Comparison of ENCODE assay signal across 8 mouse cellular contexts in genomic region chr7:55968258-55968901, GRCm38 (mm10). TPM values are rescaled to one million over a fixed set of nuclear protein-coding genes. Genes with fewer than 3 reads are reported as not detected.
A peak's percentile ranks its signal among the peaks of the same experiment; 100 is the strongest.
DNase-seq lines count a peak whose midpoint lies in the region; ATAC-seq and TF ChIP-seq lines count a peak whose summit lies in the region.

No protein-coding gene starts in this region.

- ATAC-seq in heart, postnatal 0 days (ENCODE audit: insufficient read depth, low read depth): no peak; the same call in 1 of the 2 replicates
- ATAC-seq in liver, embryonic 12.5 days: peak; percentile 87

- H3K27ac ChIP-seq in heart, postnatal 0 days (ENCODE audit: low read depth): no peak overlapping the region
- H3K27ac ChIP-seq in liver, embryonic 12.5 days: peak overlapping the region; percentile 46; the same call in 1 of the 2 replicates

- H3K27me3 ChIP-seq in heart, postnatal 0 days (ENCODE audit: control insufficient read depth, insufficient read depth, low read length): no peaks in the 10 kb centered on the region
- no peaks in the 10 kb centered on the region for H3K27me3 ChIP-seq in liver, embryonic 12.5 days (replicated peaks)

- no peak overlapping the region for H3K9ac ChIP-seq in heart, postnatal 0 days (replicated peaks; ENCODE audit: low read depth, low read length)
- peak overlapping the region; percentile 58 for H3K9ac ChIP-seq in liver, embryonic 12.5 days

- peak; percentile 31 for DNase-seq in right cerebral cortex, adult 18-20 months
- no peak for DNase-seq in right cerebral cortex, postnatal 10 days (ENCODE audit: low spot score in 2 of 2)
- DNase-seq in c-Kit-negative CD71-positive TER-119-positive erythroid progenitor cells, embryonic 14.5 days (ENCODE audit: low read depth, low spot score): peak; percentile 35
- no peak for DNase-seq in heart, postnatal 0 days (ENCODE audit: low spot score)
- peak; percentile 81 for DNase-seq in naive thymus-derived CD4-positive, alpha-beta T cell, adult 2 months (ENCODE audit: low read depth)
- peak; percentile 47 for DNase-seq in thymus, postnatal 4 days
- no peak for DNase-seq in adrenal gland, postnatal 4 days (ENCODE audit: low spot score in 2 of 2)

- no peak for TF ChIP-seq EP300 in heart, postnatal 0 days (IDR thresholded peaks at IDR 0.05; ENCODE audit: low read depth)

- H3K36me3 ChIP-seq in heart, postnatal 0 days (replicated peaks; ENCODE audit: control insufficient read depth, insufficient read depth, low read length): no peaks in the 10 kb centered on the region
- no peaks in the 10 kb centered on the region for H3K36me3 ChIP-seq in liver, embryonic 12.5 days

- H3K4me2 ChIP-seq in heart, postnatal 0 days (ENCODE audit: low read depth, low read length): peak overlapping the region; percentile 50
- H3K4me2 ChIP-seq in liver, embryonic 12.5 days: peak overlapping the region; percentile 65

- WGBS in heart, postnatal 0 days: 28% methylated on average over 16 of the region's 16 CpGs
- 11% methylated on average over 16 of the region's 16 CpGs for WGBS in liver, embryonic 12.5 days (ENCODE audit: insufficient replicate concordance)

- 0 out of 2 replicates have a peak, but pooled peaks cover 4% of the 10 kb centered on the region for H3K4me1 ChIP-seq in heart, postnatal 0 days (ENCODE audit: control insufficient read depth, insufficient read depth)
- H3K4me1 ChIP-seq in liver, embryonic 12.5 days: peaks cover 42% of the 10 kb centered on the region

- TF ChIP-seq CTCF in heart, postnatal 0 days (IDR thresholded peaks at IDR 0.05; ENCODE audit: low read depth): no peak

- H3K4me3 ChIP-seq in heart, postnatal 0 days (ENCODE audit: low read depth, low read length): peak overlapping the region; percentile 44
- peak overlapping the region; percentile 53 for H3K4me3 ChIP-seq in liver, embryonic 12.5 days

- H3K9me3 ChIP-seq in heart, postnatal 0 days (replicated peaks; ENCODE audit: control insufficient read depth, low read length): no peaks in the 10 kb centered on the region
- no peaks in the 10 kb centered on the region for H3K9me3 ChIP-seq in liver, embryonic 12.5 days (replicated peaks)

RNA-seq across cellular contexts. Expression of gene Nipa2, which starts 6.1 kb away (rescaled TPM):
- 28.9 and 40.0 TPM in 2 replicates for total RNA-seq in heart, postnatal 0 days (2014; rRNA removed; ENCODE audit: low replicate concordance)
- polyA plus RNA-seq in heart, postnatal 0 days (2015; fragmentation: Nextera tagmentation; extraction: Ambion mirVana): 30.4 and 32.2 TPM in 2 replicates
- 34.9 and 37.5 TPM in 2 replicates for polyA plus RNA-seq in liver, embryonic 12.5 days (2016; fragmentation: Nextera tagmentation; extraction: Ambion mirVana)
- 10 to 100 TPM; 52.9 to 54.2 TPM for total RNA-seq in adrenal gland, postnatal 4 days (2021)

RNA-seq across cellular contexts. Expression of gene Nipa1, which starts 51.4 kb away (rescaled TPM):
- total RNA-seq in heart, postnatal 0 days (2014; rRNA removed; ENCODE audit: low replicate concordance): 1.5 and 2.5 TPM in 2 replicates
- polyA plus RNA-seq in heart, postnatal 0 days (2015; fragmentation: Nextera tagmentation; extraction: Ambion mirVana): 3.0 and 3.1 TPM in 2 replicates
- 17.7 and 20.6 TPM in 2 replicates for polyA plus RNA-seq in liver, embryonic 12.5 days (2016; fragmentation: Nextera tagmentation; extraction: Ambion mirVana)
- 1 to 10 TPM; 9.3 to 9.5 TPM for total RNA-seq in adrenal gland, postnatal 4 days (2021)

Comparison
In these comparisons a context has a peak if more than half of its experiments do, and no peak if none do; other contexts are left out.
1. DNase-seq: peak in right cerebral cortex, adult 18-20 months (single experiment), c-Kit-negative CD71-positive TER-119-positive erythroid progenitor cells, embryonic 14.5 days (single experiment), naive thymus-derived CD4-positive, alpha-beta T cell, adult 2 months (single experiment) and thymus, postnatal 4 days (single experiment); none in right cerebral cortex, postnatal 10 days (0 of 2), heart, postnatal 0 days (single experiment) and adrenal gland, postnatal 4 days (0 of 2).